Mouse (Mus musculus): Measurements from ENCODE around the gene Odc1.

DNA sequence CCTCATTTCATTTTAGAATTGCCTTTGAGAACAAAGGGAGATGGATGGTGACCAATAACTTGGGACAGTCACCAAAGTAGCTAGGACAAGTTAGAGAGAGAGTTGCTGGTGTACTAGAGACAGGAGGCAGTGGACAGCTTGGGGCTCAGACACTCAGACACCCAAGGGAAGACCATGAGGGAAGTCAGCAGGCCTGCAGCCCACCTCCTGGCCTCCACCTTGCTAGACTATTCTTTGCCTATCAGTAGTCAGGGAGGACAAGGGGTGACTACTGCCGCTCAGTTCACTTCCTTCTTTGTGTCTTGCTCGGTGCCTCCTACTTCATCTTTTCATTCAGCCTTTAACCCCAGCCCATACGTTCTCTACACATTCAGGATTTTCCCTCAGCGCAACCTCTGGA lies 50.1 kb downstream of the Odc1 start:
- no peak for TF ChIP-seq POLR2A (IDR thresholded peaks at IDR 0.05; ENCODE audit: borderline replicate concordance, extremely low read depth, insufficient read depth, insufficient read length, poor library complexity, severe bottlenecking)
- TF ChIP-seq CTCF (IDR thresholded peaks at IDR 0.05; ENCODE audit: borderline replicate concordance, extremely low read depth, insufficient read depth, insufficient read length), result no peak
